8 mouse cellular contexts compared by ENCODE assay signal in genomic region chr15:80711401-80712151, GRCm38 (mm10). TPM values are rescaled to one million over a fixed set of nuclear protein-coding genes. Genes with fewer than 3 reads are reported as not detected.
A peak's percentile ranks its signal among the peaks of the same experiment; 100 is the strongest.
DNase-seq lines count a peak whose midpoint lies in the region; ATAC-seq lines count a peak whose summit lies in the region.

No protein-coding gene starts in this region.

- 0 out of 2 replicates have a peak, but pooled peaks have one; percentile 17 for ATAC-seq in embryonic facial prominence, embryonic 12.5 days (ENCODE audit: insufficient number of reproducible peaks, insufficient read depth, low FRiP score, low TSS enrichment)
- peak; percentile 52 for ATAC-seq in midbrain, embryonic 16.5 days

- peak overlapping the region; percentile 86 for H3K9ac ChIP-seq in embryonic facial prominence, embryonic 12.5 days
- peak overlapping the region; percentile 85 for H3K9ac ChIP-seq in midbrain, embryonic 16.5 days (ENCODE audit: low read depth, low read length)

- no peaks in the 10 kb centered on the region for H3K27me3 ChIP-seq in embryonic facial prominence, embryonic 12.5 days
- no peaks in the 10 kb centered on the region for H3K27me3 ChIP-seq in midbrain, embryonic 16.5 days (ENCODE audit: control insufficient read depth, insufficient read depth, low read depth, low read length)

- H3K36me3 ChIP-seq in embryonic facial prominence, embryonic 12.5 days, result no peaks in the 10 kb centered on the region
- H3K36me3 ChIP-seq in midbrain, embryonic 16.5 days (ENCODE audit: control insufficient read depth, insufficient read depth, low read length), result no peaks in the 10 kb centered on the region

- peak overlapping the region; percentile 78 for H3K4me2 ChIP-seq in embryonic facial prominence, embryonic 12.5 days (replicated peaks)
- peak overlapping the region; percentile 83 for H3K4me2 ChIP-seq in midbrain, embryonic 16.5 days (ENCODE audit: low read length)

- H3K4me1 ChIP-seq in embryonic facial prominence, embryonic 12.5 days, result peaks cover 16% of the 10 kb centered on the region
- peaks cover 13% of the 10 kb centered on the region for H3K4me1 ChIP-seq in midbrain, embryonic 16.5 days (ENCODE audit: control insufficient read depth, insufficient read depth, low read length)

- H3K9me3 ChIP-seq in embryonic facial prominence, embryonic 12.5 days, result no peaks in the 10 kb centered on the region
- no peaks in the 10 kb centered on the region for H3K9me3 ChIP-seq in midbrain, embryonic 16.5 days (replicated peaks; ENCODE audit: control insufficient read depth, low read length, poor library complexity, severe bottlenecking)

- H3K4me3 ChIP-seq in embryonic facial prominence, embryonic 12.5 days, result peak overlapping the region; percentile 91
- peak overlapping the region; percentile 80 for H3K4me3 ChIP-seq in midbrain, embryonic 16.5 days (ENCODE audit: low read depth, low read length)

- under 1% methylated on average over 83 of the region's 106 CpGs for WGBS in embryonic facial prominence, embryonic 12.5 days
- 1% methylated on average over 48 of the region's 106 CpGs for WGBS in midbrain, embryonic 16.5 days

- H3K27ac ChIP-seq in embryonic facial prominence, embryonic 12.5 days, result peak overlapping the region; percentile 92
- H3K27ac ChIP-seq in midbrain, embryonic 16.5 days (ENCODE audit: low read length), result peak overlapping the region; percentile 90

- peak; percentile 52 for DNase-seq in 3T3-L1 (ENCODE audit: low read depth, low spot score)
- DNase-seq in adrenal gland, adult 8-10 months, result peak; percentile 48
- peak; percentile 53 to 63 for DNase-seq in heart, adult 18-20 months
- DNase-seq in kidney, adult 18-20 months, result peak; percentile 45
- DNase-seq in liver, result peak; percentile 59
- DNase-seq in spleen, postnatal 36 days (ENCODE audit: low spot score in 2 of 2), result peak; percentile 60 to 63

RNA-seq across cellular contexts. Expression of gene Tnrc6b, which starts 0.5 kb away (rescaled TPM):
- total RNA-seq in adrenal gland, adult 8-10 months (2022), result 10 to 100 TPM; 61.4 to 85.1 (median 69.2) TPM
- 37.7 and 40.8 TPM in 2 replicates for polyA plus RNA-seq in embryonic facial prominence, embryonic 12.5 days (2016; fragmentation: Nextera tagmentation; extraction: Ambion mirVana)
- total RNA-seq in heart, adult 18-20 months (2021), result 10 to 100 TPM; 42.3 to 48.8 TPM
- 33.5 and 44.0 TPM in 2 replicates for polyA plus RNA-seq in midbrain, embryonic 16.5 days (2015; fragmentation: Nextera tagmentation; extraction: Ambion mirVana)

RNA-seq across cellular contexts. Expression of gene Fam83f, which starts 39.9 kb away (rescaled TPM):
- total RNA-seq in adrenal gland, adult 8-10 months (2022), result under 1 TPM in 3 of 4 experiments, not detected in 1; 0.35 to 0.59 (median 0.38) TPM
- 2.6 and 3.0 TPM in 2 replicates for polyA plus RNA-seq in embryonic facial prominence, embryonic 12.5 days (2016; fragmentation: Nextera tagmentation; extraction: Ambion mirVana)
- total RNA-seq in heart, adult 18-20 months (2021), result under 1 TPM in 1 of 2 experiments, not detected in 1; 0.18 TPM
- polyA plus RNA-seq in midbrain, embryonic 16.5 days (2015; fragmentation: Nextera tagmentation; extraction: Ambion mirVana), result 0.34 and 0.39 TPM in 2 replicates

Comparison
In these comparisons a context has a peak if more than half of its experiments do, and no peak if none do; other contexts are left out.
1. Peak in every context shown above with its lines: DNase-seq, ATAC-seq, H3K4me3 ChIP-seq and H3K27ac ChIP-seq.